Mouse (Mus musculus) embryonic facial prominence, embryonic 14.5 days (tissue): Measurements from ENCODE around the gene Prickle1. TPM values are rescaled to one million over a fixed set of nuclear protein-coding genes. Genes with fewer than 3 reads are reported as not detected.

Experiments used
- ATAC-seq: fragments of 200-750 bp; cut with Nextera tagmentation; 2 replicates; pipeline ENCODE4 v1.8.0; 2017; ENCODE audit warnings: low read depth, moderate number of reproducible peaks, moderate TSS enrichment
- DNase-seq: peaks from one replicate; pipeline ENCODE4 v3.0.0-alpha.2; 2015; ENCODE audit warnings: low spot score
- H3K27ac ChIP-seq: fragments of 300-500 bp; sonication (generic); replicated peaks from 2 replicates; pipeline ENCODE4 v1.5.1; 2014; ENCODE audit warnings: low read depth, mild to moderate bottlenecking, low read length, moderate library complexity
- H3K27me3 ChIP-seq: fragments of 300-500 bp; sonication (generic); replicated peaks from 2 replicates; pipeline ENCODE4 v1.6.1; 2014; ENCODE audit warnings: low read length; ENCODE audit not compliant: control insufficient read depth, insufficient read depth
- H3K36me3 ChIP-seq: fragments of 300-500 bp; sonication (generic); 2 replicates; pipeline ENCODE4 v1.6.1; 2014; ENCODE audit warnings: low read length, mixed read lengths; ENCODE audit not compliant: control insufficient read depth, insufficient read depth
- H3K4me1 ChIP-seq: fragments of 300-500 bp; sonication (generic); 2 replicates; pipeline ENCODE4 v1.6.1; 2014; ENCODE audit warnings: antibody characterized with exemption, low read length; ENCODE audit not compliant: control insufficient read depth, insufficient read depth
- H3K4me2 ChIP-seq: fragments of 300-500 bp; sonication (generic); 2 replicates; pipeline ENCODE4 v1.6.1; 2014; ENCODE audit warnings: low read depth, mild to moderate bottlenecking, low read length, moderate library complexity, mixed read lengths
- H3K4me3 ChIP-seq: fragments of 300-500 bp; sonication (generic); 2 replicates; pipeline ENCODE4 v1.5.1; 2014; ENCODE audit warnings: low read depth, mild to moderate bottlenecking, low read length
- H3K9ac ChIP-seq: fragments of 300-500 bp; sonication (generic); 2 replicates; pipeline ENCODE4 v1.6.1; 2014; ENCODE audit warnings: low read depth, mild to moderate bottlenecking, low read length, moderate library complexity, mixed read lengths
- H3K9me3 ChIP-seq: fragments of 300-500 bp; sonication (generic); 2 replicates; pipeline ENCODE4 v1.6.1; 2016; ENCODE audit warnings: low read length; ENCODE audit not compliant: control insufficient read depth
- WGBS: fragments of 180-500 bp; shearing (Covaris S2); extraction: QIAGEN DNeasy Blood & Tissue Kit; methylation state at CpG from one replicate; pipeline ENCODE4 v1.1.7; 2014; 5-methylcytosine and 5-hydroxymethylcytosine counted together
- polyA plus RNA-seq: library from polyadenylated mRNA; unstranded; fragments of >200 nt; fragmentation: Nextera tagmentation; extraction: Ambion mirVana; gene quantifications from 2 replicates; pipeline ENCODE4 v1.2.1, GENCODE M21; 2014

Gene Prickle1
- polyA plus RNA-seq, 1 experiment from 2014 or later: 35.7 TPM

- H3K27ac ChIP-seq: no peak overlapping the region
- H3K4me3 ChIP-seq: no peak overlapping the region
- H3K9me3 ChIP-seq: 0 out of 2 replicates have a peak, but pooled peaks cover 12% of the 10 kb centered on the region
- no peak overlapping the region for H3K9ac ChIP-seq
- H3K27me3 ChIP-seq: no peaks in the 10 kb centered on the region
- peaks cover 17% of the 10 kb centered on the region for H3K36me3 ChIP-seq
- ATAC-seq (no peak), DNase-seq (no peak)
- 79% methylated on average over 10 of the region's 10 CpGs for WGBS
- H3K4me2 ChIP-seq: no peak overlapping the region
- H3K4me1 ChIP-seq: peaks cover 6% of the 10 kb centered on the region
Observed at GRCm38 (mm10) chr15:93572889-93573288, 22.8 kb downstream of the Prickle1 start.

GRCm38 (mm10) chr15:93570881-93571495, 24.7 kb downstream of the Prickle1 start:
- Histone ChIP-seq H3K4me3 (no peak overlapping the region), H3K4me2 (no peak overlapping the region), H3K36me3 (peaks cover 11% of the 10 kb centered on the region), H3K27ac (no peak overlapping the region), H3K9me3 (0 out of 2 replicates have a peak, but pooled peaks cover 8% of the 10 kb centered on the region), H3K27me3 (no peaks in the 10 kb centered on the region), H3K4me1 (peaks cover 15% of the 10 kb centered on the region), H3K9ac (no peak overlapping the region)
- ATAC-seq: no peak
- 81% methylated on average over 11 of the region's 11 CpGs for WGBS
- DNase-seq: no peak

- Histone ChIP-seq H3K27ac (no peak overlapping the region), H3K9me3 (0 out of 2 replicates have a peak, but pooled peaks cover 7% of the 10 kb centered on the region), H3K27me3 (no peaks in the 10 kb centered on the region), H3K36me3 (peaks cover 10% of the 10 kb centered on the region), H3K4me1 (peaks cover 15% of the 10 kb centered on the region), H3K4me2 (no peak overlapping the region), H3K4me3 (no peak overlapping the region), H3K9ac (no peak overlapping the region)
- ATAC-seq (no peak), DNase-seq (no peak)
- WGBS: 67% methylated on average over 3 of the region's 3 CpGs
Observed at GRCm38 (mm10) chr15:93568911-93569310, 26.8 kb downstream of the Prickle1 start.

- 46% methylated on average over 14 of the region's 14 CpGs for WGBS
- Histone ChIP-seq H3K9me3 (0 out of 2 replicates have a peak, but pooled peaks cover 4% of the 10 kb centered on the region), H3K9ac (no peak overlapping the region), H3K4me2 (peak overlapping the region; percentile 15; the same call in 1 of the 2 replicates), H3K4me1 (peaks cover 22% of the 10 kb centered on the region), H3K27me3 (no peaks in the 10 kb centered on the region), H3K4me3 (no peak overlapping the region), H3K36me3 (peaks cover 8% of the 10 kb centered on the region), H3K27ac (no peak overlapping the region)
- DNase-seq (peak; percentile 78), ATAC-seq (peak; percentile 57; the same call in 1 of the 2 replicates)
Observed at GRCm38 (mm10) chr15:93567546-93568307, 28.0 kb downstream of the Prickle1 start.

- Histone ChIP-seq H3K36me3 (peaks cover 3% of the 10 kb centered on the region; the same call in 1 of the 2 replicates), H3K4me1 (peaks cover 28% of the 10 kb centered on the region), H3K9me3 (no peaks in the 10 kb centered on the region), H3K9ac (no peak overlapping the region), H3K4me2 (no peak overlapping the region), H3K27ac (no peak overlapping the region), H3K27me3 (no peaks in the 10 kb centered on the region), H3K4me3 (no peak overlapping the region)
- WGBS: 42% methylated on average over 5 of the region's 5 CpGs
- DNase-seq (no peak), ATAC-seq (no peak)
Observed at GRCm38 (mm10) chr15:93563491-93563890, 32.2 kb downstream of the Prickle1 start.

GRCm38 (mm10) chr15:93561540-93561939, 34.2 kb downstream of the Prickle1 start:
- Histone ChIP-seq H3K27ac (no peak overlapping the region), H3K4me1 (peaks cover 13% of the 10 kb centered on the region), H3K27me3 (no peaks in the 10 kb centered on the region), H3K9me3 (no peaks in the 10 kb centered on the region), H3K4me3 (no peak overlapping the region), H3K36me3 (peaks cover 6% of the 10 kb centered on the region; the same call in 1 of the 2 replicates), H3K9ac (no peak overlapping the region), H3K4me2 (no peak overlapping the region)
- DNase-seq (peak; percentile 58), ATAC-seq (0 out of 2 replicates have a peak, but pooled peaks have one; percentile 30)
- 68% methylated on average over 6 of the region's 6 CpGs for WGBS

- no peak for ATAC-seq
- Histone ChIP-seq H3K27me3 (no peaks in the 10 kb centered on the region), H3K36me3 (peaks cover 6% of the 10 kb centered on the region; the same call in 1 of the 2 replicates), H3K4me3 (no peak overlapping the region), H3K27ac (no peak overlapping the region), H3K9me3 (no peaks in the 10 kb centered on the region), H3K4me1 (peaks cover 11% of the 10 kb centered on the region; the same call in 1 of the 2 replicates), H3K9ac (no peak overlapping the region), H3K4me2 (no peak overlapping the region)
- WGBS: 92% methylated on average over 12 of the region's 12 CpGs
- DNase-seq: no peak
Observed at GRCm38 (mm10) chr15:93558421-93558820, 37.3 kb downstream of the Prickle1 start.

- 65% methylated on average over 8 of the region's 8 CpGs for WGBS
- no peaks in the 10 kb centered on the region for H3K9me3 ChIP-seq
- no peaks in the 10 kb centered on the region for H3K27me3 ChIP-seq
- no peak overlapping the region for H3K4me2 ChIP-seq
- peaks cover 13% of the 10 kb centered on the region for H3K4me1 ChIP-seq
- peaks cover 6% of the 10 kb centered on the region; the same call in 1 of the 2 replicates for H3K36me3 ChIP-seq
- no peak overlapping the region for H3K9ac ChIP-seq
- DNase-seq: no peak
- no peak for ATAC-seq
- H3K4me3 ChIP-seq: no peak overlapping the region
- no peak overlapping the region for H3K27ac ChIP-seq
Observed at GRCm38 (mm10) chr15:93555719-93556118, 40.0 kb downstream of the Prickle1 start.
